Mouse (Mus musculus) intestine, embryonic 15.5 days (tissue): Measurements from ENCODE around the gene Setdb1. TPM values are rescaled to one million over a fixed set of nuclear protein-coding genes. Genes with fewer than 3 reads are reported as not detected.

Source experiments
- ATAC-seq: fragments of 200-750 bp; cut with Nextera tagmentation; 2 replicates; pipeline ENCODE4 v1.8.0; 2017; ENCODE audit warnings: moderate TSS enrichment, moderate library complexity
- H3K27ac ChIP-seq: fragments of 300-500 bp; sonication (generic); 2 replicates; pipeline ENCODE4 v1.5.1; 2015; ENCODE audit warnings: mild to moderate bottlenecking, inconsistent platforms
- H3K27me3 ChIP-seq: fragments of 300-500 bp; sonication (generic); replicated peaks from 2 replicates; pipeline ENCODE4 v1.6.1; 2015; ENCODE audit warnings: inconsistent platforms
- H3K36me3 ChIP-seq: fragments of 300-500 bp; sonication (generic); 2 replicates; pipeline ENCODE4 v1.6.1; 2015; ENCODE audit warnings: inconsistent platforms
- H3K4me1 ChIP-seq: fragments of 300-500 bp; sonication (generic); replicated peaks from 2 replicates; pipeline ENCODE4 v1.6.1; 2015; ENCODE audit warnings: inconsistent platforms
- H3K4me2 ChIP-seq: fragments of 300-500 bp; sonication (generic); replicated peaks from 2 replicates; pipeline ENCODE4 v1.6.1; 2015; ENCODE audit warnings: mild to moderate bottlenecking, inconsistent platforms
- H3K4me3 ChIP-seq: fragments of 300-500 bp; sonication (generic); replicated peaks from 2 replicates; pipeline ENCODE4 v1.5.1; 2015; ENCODE audit warnings: inconsistent platforms
- H3K9ac ChIP-seq: fragments of 300-500 bp; sonication (generic); 2 replicates; pipeline ENCODE4 v1.6.1; 2015; ENCODE audit warnings: inconsistent platforms
- H3K9me3 ChIP-seq: fragments of 300-500 bp; sonication (generic); 2 replicates; pipeline ENCODE4 v1.6.1; 2016; ENCODE audit warnings: inconsistent platforms
- WGBS: fragments of 180-500 bp; shearing (Covaris S2); methylation state at CpG from one replicate; pipeline ENCODE4 v1.1.7; 2015; 5-methylcytosine and 5-hydroxymethylcytosine counted together
- polyA plus RNA-seq: library from polyadenylated mRNA; unstranded; fragments of >200 nt; fragmentation: Nextera tagmentation; extraction: Ambion mirVana; gene quantifications from 2 replicates; pipeline ENCODE4 v1.2.1, GENCODE M21; 2015

Gene Setdb1
- polyA plus RNA-seq, 1 experiment from 2014 or later = 31.2 TPM

DNA sequence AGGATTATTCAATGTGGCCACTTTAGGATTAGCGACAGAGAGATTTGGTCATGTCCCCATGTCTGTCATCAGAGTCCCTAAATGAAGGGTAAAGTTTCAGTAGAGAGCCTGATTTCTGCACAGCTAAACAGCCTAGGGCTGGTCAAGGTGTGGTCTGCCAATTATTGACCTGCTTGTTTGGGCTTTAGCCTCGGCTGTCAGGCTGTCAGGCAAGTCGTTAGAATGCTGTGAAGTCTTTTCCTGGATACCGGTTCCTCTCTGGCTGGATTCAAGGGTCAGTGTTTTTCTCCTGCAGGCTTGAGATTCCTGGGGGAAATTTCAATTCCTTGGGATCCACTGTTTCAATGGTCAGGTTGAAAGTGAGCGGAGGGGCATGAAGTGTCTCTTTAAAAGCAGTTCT is 71.0 kb downstream of the Setdb1 start:
- H3K27me3 ChIP-seq = no peaks in the 10 kb centered on the region
- H3K4me3 ChIP-seq = no peak overlapping the region
- H3K9me3 ChIP-seq = no peaks in the 10 kb centered on the region
- peak overlapping the region; percentile 40; the same call in 1 of the 2 replicates for H3K27ac ChIP-seq
- H3K4me1 ChIP-seq = peaks cover 15% of the 10 kb centered on the region
- H3K4me2 ChIP-seq = no peak overlapping the region
- H3K9ac ChIP-seq = no peak overlapping the region
- H3K36me3 ChIP-seq = peaks cover 9% of the 10 kb centered on the region
- WGBS = 48% methylated on average over 5 of the region's 5 CpGs
- no peak for ATAC-seq

DNA sequence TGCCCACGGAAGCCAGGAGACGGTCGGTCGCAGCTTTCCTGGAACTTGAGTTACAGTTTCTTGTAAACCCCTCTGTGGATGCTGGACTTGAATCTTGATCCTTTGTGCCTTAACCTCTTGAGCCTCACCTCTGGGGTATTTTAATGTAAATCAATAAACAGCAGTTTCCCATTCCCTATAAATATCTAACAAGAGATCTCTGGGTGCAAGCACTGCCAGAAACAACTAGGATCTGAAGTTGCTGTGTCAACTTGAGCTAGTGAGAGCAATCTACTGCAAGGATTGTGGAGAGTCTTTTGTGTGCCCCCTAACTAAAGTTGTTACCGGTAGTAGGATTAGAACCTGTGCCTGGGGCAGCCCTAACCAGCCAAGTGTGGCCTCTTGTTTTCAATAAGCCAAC is 71.6 kb downstream of the Setdb1 start:
- H3K4me1 ChIP-seq = peaks cover 15% of the 10 kb centered on the region
- H3K27ac ChIP-seq = no peak overlapping the region
- 0 out of 2 replicates have a peak overlapping the region, but pooled peaks have one; percentile 10 for H3K9ac ChIP-seq
- H3K36me3 ChIP-seq = peaks cover 9% of the 10 kb centered on the region
- no peaks in the 10 kb centered on the region for H3K27me3 ChIP-seq
- WGBS = 87% methylated on average over 5 of the region's 5 CpGs
- no peak overlapping the region for H3K4me3 ChIP-seq
- no peak overlapping the region for H3K4me2 ChIP-seq
- ATAC-seq = no peak
- no peaks in the 10 kb centered on the region for H3K9me3 ChIP-seq

DNA sequence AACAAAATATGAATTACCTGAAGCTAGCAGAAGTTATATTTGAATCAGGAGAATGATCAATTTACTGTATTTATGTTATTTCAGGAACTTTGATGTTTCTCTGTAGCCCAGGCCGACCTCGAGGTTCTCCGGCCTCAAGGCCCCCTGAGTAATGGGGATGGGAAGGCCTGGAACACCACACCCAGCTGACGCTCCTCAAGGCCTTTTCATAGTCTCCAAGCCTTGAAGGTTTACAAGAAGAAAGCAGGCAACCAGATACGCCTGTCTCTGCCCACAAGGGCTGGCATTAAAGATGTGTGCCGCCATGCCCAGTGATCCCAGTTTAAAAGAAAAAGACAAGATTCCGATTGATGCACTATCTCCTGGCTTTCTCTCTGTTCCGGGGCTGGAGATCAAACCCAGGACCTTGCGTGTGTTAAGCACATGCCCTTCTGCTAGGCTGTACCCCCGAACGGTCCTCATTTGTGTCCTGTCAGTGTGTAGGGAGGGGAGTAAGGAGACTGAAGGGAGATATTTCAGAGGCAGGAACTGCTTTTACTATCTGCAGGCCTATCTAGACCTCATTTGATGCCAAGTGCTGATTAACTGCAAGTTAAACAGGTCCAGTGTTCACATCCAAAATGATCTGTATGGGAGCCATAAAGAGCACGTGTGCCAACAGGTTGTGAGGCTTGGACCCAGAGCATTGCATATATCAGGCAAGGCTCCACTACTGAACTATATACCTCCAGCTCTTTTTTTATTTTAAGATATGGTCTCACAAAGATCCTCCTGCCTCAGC is 72.3 kb downstream of the Setdb1 start:
- H3K4me1 ChIP-seq = peaks cover 15% of the 10 kb centered on the region
- no peaks in the 10 kb centered on the region for H3K27me3 ChIP-seq
- H3K36me3 ChIP-seq = peaks cover 9% of the 10 kb centered on the region
- no peak for ATAC-seq
- H3K9me3 ChIP-seq = no peaks in the 10 kb centered on the region
- H3K27ac ChIP-seq = no peak overlapping the region
- WGBS = 83% methylated on average over 12 of the region's 12 CpGs
- peak overlapping the region; percentile 60; the same call in 1 of the 2 replicates for H3K4me3 ChIP-seq
- H3K4me2 ChIP-seq = peak overlapping the region; percentile 79
- H3K9ac ChIP-seq = no peak overlapping the region

DNA sequence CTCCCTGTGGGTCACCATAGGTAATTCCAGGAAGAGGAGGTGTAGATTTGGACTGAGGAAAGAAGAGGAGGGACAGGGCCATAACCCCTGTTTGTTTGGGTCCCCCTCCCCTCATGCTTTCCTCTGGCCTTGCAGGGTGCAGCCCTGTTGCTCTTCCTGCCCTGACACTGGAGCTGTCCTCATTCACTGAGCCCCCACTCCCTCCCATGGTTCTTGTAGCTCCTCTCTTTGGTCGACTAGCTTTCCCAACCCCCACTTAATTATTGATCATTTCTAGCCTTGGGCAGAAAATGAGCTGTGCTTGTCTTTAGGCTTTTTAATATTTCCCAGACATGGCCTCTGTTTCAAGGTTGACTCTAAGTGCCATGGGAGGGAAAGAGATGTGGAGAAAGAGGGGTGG is 72.9 kb downstream of the Setdb1 start:
- H3K9ac ChIP-seq = peak overlapping the region; percentile 78
- 0% methylated on average over 1 of the region's 1 CpGs for WGBS
- peak overlapping the region; percentile 60 for H3K4me3 ChIP-seq
- H3K9me3 ChIP-seq = no peaks in the 10 kb centered on the region
- no peak for ATAC-seq
- H3K27me3 ChIP-seq = no peaks in the 10 kb centered on the region
- H3K27ac ChIP-seq = peak overlapping the region; percentile 97
- peaks cover 15% of the 10 kb centered on the region for H3K4me1 ChIP-seq
- H3K4me2 ChIP-seq = peak overlapping the region; percentile 79
- peaks cover 9% of the 10 kb centered on the region for H3K36me3 ChIP-seq

DNA sequence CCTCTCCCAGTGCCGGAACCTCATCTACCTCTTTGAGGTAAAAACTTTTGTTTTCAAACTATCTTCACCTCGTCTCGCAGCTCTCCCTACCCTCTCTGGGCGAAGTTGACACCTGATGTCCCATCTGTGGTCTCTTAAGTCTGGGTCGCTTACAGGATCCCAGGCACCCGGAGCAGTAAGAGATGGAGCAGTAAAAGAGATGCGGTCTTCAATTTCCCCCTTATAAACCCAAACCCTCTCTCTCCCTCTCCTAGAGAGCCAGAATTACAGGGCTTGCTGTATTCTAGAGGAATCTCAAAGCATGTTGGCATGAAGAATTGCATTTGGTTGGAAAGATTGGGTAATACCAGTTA is 73.4 kb downstream of the Setdb1 start:
- Histone ChIP-seq H3K27ac (peak overlapping the region; percentile 97), H3K36me3 (peaks cover 7% of the 10 kb centered on the region), H3K9ac (peak overlapping the region; percentile 78), H3K27me3 (no peaks in the 10 kb centered on the region), H3K4me1 (peaks cover 15% of the 10 kb centered on the region), H3K4me3 (peak overlapping the region; percentile 60), H3K9me3 (no peaks in the 10 kb centered on the region), H3K4me2 (peak overlapping the region; percentile 79)
- WGBS = 3% methylated on average over 7 of the region's 7 CpGs
- ATAC-seq = no peak

DNA sequence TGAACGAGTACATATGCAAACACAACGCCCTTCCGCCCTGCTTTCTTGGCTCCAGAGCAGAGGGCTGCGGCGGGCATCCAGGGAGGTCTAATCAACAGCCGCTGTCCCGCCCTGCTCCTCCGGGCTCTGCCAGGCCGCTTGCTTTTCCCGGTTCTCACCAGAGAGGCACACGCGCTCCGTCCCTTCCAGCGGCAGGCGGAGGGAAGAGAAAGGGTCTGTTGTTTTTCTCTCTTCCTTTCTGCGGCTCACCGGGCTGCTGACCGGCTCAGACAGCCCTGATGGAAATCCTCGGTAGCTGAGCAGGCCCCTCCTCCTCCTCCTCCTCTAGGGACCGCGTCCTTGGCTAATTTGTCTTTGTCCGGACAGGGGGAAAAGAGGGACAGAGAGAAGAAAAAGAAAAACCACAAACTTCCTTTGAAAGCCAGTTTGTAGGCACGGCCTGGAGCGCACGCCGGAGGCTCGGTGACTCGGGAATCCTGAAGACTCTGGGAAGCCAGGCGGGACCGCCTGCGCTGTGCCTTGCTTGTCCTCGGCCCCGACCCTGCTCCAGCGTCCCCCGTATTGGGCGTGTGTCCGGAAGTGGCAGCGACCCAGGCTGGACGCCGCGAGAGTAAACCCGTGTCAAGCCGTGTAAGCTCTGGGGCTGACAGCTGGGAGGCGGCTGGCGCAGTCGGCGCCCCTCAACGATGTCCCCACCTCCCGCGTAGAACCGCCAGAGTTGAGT is 74.0 kb downstream of the Setdb1 start:
- Histone ChIP-seq H3K4me1 (peaks cover 15% of the 10 kb centered on the region), H3K36me3 (peaks cover 5% of the 10 kb centered on the region; the same call in 1 of the 2 replicates), H3K27ac (peak overlapping the region; percentile 97), H3K9ac (peak overlapping the region; percentile 78), H3K27me3 (no peaks in the 10 kb centered on the region), H3K4me3 (peak overlapping the region; percentile 60), H3K4me2 (peak overlapping the region; percentile 79), H3K9me3 (no peaks in the 10 kb centered on the region)
- under 1% methylated on average over 51 of the region's 51 CpGs for WGBS
- ATAC-seq = peak; percentile 74

DNA sequence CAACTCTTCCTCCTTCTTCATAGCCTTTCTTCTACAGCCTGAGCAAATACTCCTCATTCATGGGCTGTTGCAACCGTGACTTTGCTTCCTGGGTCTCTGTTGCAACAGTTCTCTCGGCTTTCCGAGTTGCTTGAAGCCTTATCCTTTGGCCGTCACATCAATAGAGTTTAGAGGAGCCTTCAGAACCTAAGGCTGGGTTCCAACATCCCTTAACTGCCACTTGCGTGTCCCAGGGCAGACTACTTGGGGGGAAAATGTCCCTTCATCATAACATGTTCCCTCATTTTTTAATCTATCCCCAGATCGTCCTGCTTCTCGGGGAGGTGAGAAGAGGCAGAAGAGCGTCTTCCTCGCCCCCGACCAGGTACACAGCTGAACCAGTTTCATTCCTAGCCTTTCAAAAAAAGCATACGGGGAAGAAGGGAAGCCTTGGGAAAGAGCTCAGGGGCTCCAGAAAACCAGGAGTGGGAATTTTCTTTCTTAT is 74.6 kb downstream of the Setdb1 start:
- Histone ChIP-seq H3K9me3 (no peaks in the 10 kb centered on the region), H3K36me3 (no peaks in the 10 kb centered on the region), H3K4me3 (peak overlapping the region; percentile 60), H3K4me1 (peaks cover 16% of the 10 kb centered on the region), H3K27ac (peak overlapping the region; percentile 97), H3K4me2 (peak overlapping the region; percentile 79), H3K9ac (peak overlapping the region; percentile 78), H3K27me3 (no peaks in the 10 kb centered on the region)
- WGBS = under 1% methylated on average over 11 of the region's 11 CpGs
- peak; percentile 14; the same call in 1 of the 2 replicates for ATAC-seq

DNA sequence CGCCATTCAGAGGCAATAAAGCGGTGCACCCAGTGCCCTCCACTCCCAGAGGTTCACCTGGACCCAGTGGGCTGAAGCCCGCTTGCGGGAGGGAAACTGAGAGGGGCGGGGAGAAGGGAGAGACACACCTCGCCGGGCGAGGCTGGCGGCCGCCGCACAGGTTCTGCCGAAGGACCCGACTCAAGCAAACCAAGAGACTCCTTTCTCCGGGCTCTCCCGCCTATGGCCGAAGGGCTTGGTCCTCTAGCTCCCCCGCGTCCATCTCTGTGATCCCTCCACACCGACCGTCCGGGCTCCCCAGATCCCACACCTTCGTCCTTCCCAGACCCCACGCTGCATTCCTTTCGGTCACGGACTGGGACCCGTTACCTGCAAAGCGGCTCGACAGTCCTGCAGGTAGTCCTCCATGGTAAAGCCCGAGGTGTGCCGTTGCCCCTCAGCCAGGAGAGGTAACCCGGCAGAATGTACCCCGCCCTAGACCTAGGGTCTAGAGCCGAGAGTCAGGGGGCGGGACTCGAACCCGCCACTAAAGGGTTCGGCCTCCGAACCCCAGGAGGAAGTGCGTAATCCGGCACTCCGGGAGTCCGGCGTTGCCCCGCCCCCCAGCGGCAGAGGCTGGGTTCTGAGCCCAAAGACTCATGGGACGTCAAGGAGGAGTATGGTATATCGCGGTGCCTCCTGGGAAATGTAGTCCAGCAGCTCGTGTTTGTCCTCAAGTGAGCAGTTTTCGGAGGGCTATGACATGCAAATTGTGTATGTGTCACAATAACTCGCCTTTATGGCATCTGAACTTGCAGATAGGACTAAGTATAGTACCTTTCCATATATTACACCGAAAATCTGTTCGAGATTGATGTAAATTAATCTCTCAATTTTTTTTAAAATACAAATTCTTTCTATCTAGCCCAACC is 75.5 kb downstream of the Setdb1 start, which contains the start of the genes Mindy1 and Prune1:
Mindy1 (plus strand) TSS at position 130 of the 911 bp plus-strand sequence.
Prune1 (minus strand) TSS at position 861 of the 911 bp plus-strand sequence.
- H3K27ac ChIP-seq = peak within 1 kb of the TSS; percentile 97
- H3K4me3 ChIP-seq = peak within 1 kb of the TSS; percentile 72
- H3K36me3 ChIP-seq = no peaks in the 10 kb centered on the region
- peak within 1 kb of the TSS; percentile 79 for H3K9ac ChIP-seq
- under 1% methylated on average over 53 of the region's 53 CpGs for WGBS
- peak; percentile 91 for ATAC-seq
- H3K9me3 ChIP-seq = no peaks in the 10 kb centered on the region
- H3K4me2 ChIP-seq = peak within 1 kb of the TSS; percentile 79
- no peaks in the 10 kb centered on the region for H3K27me3 ChIP-seq
- peaks cover 22% of the 10 kb centered on the region for H3K4me1 ChIP-seq

DNA sequence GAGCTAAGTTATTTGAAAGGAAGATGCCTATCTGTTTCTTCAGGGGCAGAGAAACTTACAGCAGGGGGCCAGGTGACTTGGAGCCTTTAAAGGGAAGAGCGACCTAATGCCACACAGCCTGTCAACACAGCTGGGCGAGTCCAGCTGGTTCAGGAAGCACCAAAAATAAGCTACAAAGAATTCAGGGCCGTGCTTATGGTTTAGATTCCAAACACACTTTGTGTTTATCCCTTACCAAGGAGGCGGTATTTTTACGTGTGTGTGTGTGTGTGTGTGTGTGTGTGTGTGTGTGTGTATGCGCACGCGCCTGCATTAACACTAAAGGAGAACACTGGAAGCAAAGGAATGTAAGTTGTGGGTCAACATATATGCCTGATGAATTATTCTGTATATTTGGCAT is 76.3 kb downstream of the Setdb1 start:
- no peak for ATAC-seq
- Histone ChIP-seq H3K4me3 (peak overlapping the region; percentile 72), H3K9ac (peak overlapping the region; percentile 79), H3K27me3 (no peaks in the 10 kb centered on the region), H3K4me1 (peaks cover 22% of the 10 kb centered on the region), H3K36me3 (no peaks in the 10 kb centered on the region), H3K4me2 (peak overlapping the region; percentile 79), H3K9me3 (no peaks in the 10 kb centered on the region), H3K27ac (peak overlapping the region; percentile 88)
- WGBS = 8% methylated on average over 8 of the region's 8 CpGs

DNA sequence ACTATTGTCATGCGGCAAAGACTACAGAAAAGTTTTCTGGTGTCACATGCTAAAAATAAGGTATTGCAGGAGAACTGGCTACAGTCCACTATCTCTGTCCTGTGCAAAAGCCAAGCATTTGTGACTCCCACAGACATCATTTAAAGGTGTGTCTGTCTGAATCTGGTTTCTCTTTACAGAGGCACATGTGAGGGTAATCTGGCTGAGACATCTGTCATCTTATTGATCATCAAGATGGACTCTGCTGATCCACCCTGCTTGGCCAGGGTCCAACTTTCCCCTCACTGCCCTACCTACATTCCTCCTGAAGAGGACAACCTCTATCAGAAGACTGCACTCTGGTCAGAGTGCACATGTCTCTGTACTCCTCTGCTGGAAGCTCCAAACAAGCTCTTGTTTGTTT is 79.9 kb downstream of the Setdb1 start:
- no peaks in the 10 kb centered on the region for H3K27me3 ChIP-seq
- no peaks in the 10 kb centered on the region for H3K9me3 ChIP-seq
- H3K4me3 ChIP-seq = no peak overlapping the region
- H3K4me1 ChIP-seq = peaks cover 7% of the 10 kb centered on the region; the same call in 1 of the 2 replicates
- no peak for ATAC-seq
- H3K27ac ChIP-seq = no peak overlapping the region
- H3K36me3 ChIP-seq = no peaks in the 10 kb centered on the region
- H3K4me2 ChIP-seq = no peak overlapping the region
- H3K9ac ChIP-seq = no peak overlapping the region
- WGBS = 88% methylated on average over 1 of the region's 1 CpGs

DNA sequence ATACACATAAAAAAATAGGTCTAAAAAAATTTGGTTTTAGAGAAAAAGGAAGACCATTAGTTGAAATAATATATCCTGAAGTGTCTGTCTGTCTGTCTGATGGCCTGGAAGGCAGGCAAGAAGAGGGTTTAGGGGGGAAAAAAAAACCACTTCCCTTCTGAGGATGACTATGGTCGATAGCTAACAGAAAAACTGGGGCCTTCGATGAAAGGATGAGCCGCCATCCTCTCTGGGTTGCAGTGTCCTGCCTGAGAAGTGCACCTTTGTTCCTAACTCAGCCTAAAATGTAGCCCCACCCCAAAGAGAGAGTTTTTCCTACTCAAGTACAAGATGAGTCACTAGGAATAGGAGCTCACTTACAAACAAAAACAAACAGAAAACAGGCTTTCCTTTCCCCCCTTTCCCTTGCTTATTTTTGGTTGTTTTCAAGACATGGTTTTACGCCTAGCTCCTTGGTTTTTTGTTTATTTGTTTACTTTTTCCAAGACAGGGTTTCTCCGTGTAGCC is 80.5 kb downstream of the Setdb1 start:
- Histone ChIP-seq H3K4me3 (no peak overlapping the region), H3K4me1 (peaks cover 7% of the 10 kb centered on the region; the same call in 1 of the 2 replicates), H3K27me3 (no peaks in the 10 kb centered on the region), H3K27ac (no peak overlapping the region), H3K9ac (no peak overlapping the region), H3K36me3 (no peaks in the 10 kb centered on the region), H3K4me2 (no peak overlapping the region), H3K9me3 (no peaks in the 10 kb centered on the region)
- no peak for ATAC-seq
- WGBS = 65% methylated on average over 5 of the region's 5 CpGs
